Mouse (Mus musculus): ENCODE measurements around the gene Vmn1r13.
"Not testable (repeated sequence)": the region's sequence is repeated elsewhere in the genome, so short reads cannot be mapped to it uniquely, and the experiment has no call there.

Vmn1r13 gene

DNA sequence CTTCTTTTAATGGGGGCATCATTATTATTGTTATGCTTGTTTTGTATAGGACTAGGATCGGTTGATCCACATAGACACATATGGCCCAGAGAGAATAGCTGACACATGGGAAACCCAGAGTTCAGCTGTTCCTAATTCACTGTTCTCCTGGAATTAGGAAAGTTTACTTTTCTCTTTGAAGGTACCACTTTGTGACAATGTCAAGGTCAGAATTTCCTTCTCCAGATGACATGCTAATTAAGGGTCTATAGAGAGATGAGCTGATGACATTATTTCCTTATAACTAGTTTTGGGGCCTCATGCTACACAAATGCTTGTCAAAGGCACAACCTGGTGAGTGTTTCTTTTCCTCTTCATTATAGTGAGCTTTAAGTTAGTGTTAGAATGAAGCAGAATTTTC lies at the start of gene Vmn1r13:
Gene Vmn1r13 (plus strand): TSS at position 301 of the 400 bp plus-strand sequence.
- DNase-seq (ENCODE audit: low spot score), result not testable (repeated sequence)

DNA sequence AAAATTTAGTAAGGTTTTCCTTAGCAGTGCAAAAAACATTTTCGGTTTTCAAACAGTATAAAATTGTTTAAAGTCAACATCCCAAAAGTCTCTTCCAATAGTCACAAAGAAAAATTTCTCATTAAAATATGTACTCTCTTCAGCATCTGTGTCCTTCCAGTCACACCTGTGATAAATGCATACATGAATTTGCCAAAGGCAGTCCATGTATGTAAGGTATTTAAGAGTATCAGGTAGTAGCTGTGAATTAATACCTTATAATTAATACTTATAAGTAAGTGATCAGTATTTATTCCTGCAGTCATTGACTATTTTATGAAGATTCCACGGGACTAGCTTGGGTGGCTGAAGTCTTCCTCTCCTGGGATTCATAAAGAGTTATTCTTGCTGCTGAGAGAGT lies 46.5 kb upstream of the Vmn1r13 start, which contains the start of gene Vmn1r12:
Gene Vmn1r12 (plus strand): TSS at position 301 of the 400 bp plus-strand sequence.
- no peak for DNase-seq (ENCODE audit: low spot score)

DNA sequence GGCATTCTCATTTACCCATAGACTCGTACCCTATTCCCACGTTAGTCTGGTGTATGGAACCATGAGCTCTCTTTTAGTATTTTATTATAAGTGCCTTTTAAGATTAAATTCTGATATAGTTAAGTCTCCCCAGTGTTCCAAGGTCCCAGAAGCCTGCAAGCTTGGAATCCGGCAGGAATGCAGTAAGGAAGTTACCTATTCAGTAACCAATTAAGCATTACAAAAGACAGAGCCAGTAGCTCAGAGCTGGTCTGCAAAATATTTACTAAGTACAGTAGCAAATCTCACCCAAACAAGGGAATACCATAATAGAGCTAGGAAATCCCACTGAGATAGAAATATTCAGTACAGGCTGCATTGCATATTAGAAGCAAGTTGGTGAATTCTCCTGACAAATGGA lies 13.1 kb upstream of the Vmn1r13 start:
- not testable (repeated sequence) for DNase-seq (ENCODE audit: low spot score)

- DNase-seq (ENCODE audit: low spot score), result no peak
Observed at GRCm38 (mm10) chr6:57231386-57231785, 28.3 kb downstream of the Vmn1r13 start, which contains the start of gene Vmn1r14. TSS of gene Vmn1r14 (plus strand) at chr6:57231686.

DNA sequence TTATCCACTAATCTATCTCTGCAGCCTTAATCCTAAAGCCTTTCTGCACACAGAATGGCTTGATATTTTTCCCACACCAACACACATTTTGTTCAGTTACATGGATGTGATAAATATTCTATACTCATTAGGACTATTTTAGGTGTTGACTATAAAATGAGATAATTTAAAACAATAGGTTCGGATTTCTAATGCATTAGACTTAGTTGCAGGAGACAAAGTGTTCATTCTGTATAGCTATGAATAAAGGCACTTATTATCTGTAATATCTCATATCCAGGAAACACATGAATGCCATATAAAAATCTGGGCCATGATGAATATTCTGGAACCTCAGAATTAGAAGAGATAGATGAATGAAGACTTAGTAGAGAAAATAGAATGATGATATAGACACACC lies 54.6 kb downstream of the Vmn1r13 start, which contains the start of gene Vmn1r15:
Gene Vmn1r15 (plus strand): TSS at position 301 of the 400 bp plus-strand sequence.
- DNase-seq (ENCODE audit: low spot score), result no peak

GRCm38 (mm10) chr6:57260990-57261389 lies 57.9 kb downstream of the Vmn1r13 start:
- no peak for DNase-seq (ENCODE audit: low spot score)
